Mouse (Mus musculus) retina, adult 2 months (tissue): Measurements from ENCODE around the gene Lactbl1.

Source experiments
- DNase-seq: peaks from one replicate; pipeline ENCODE4 v3.0.0-alpha.2; 2012; ENCODE audit warnings: low read depth, low spot score

Lactbl1 gene

DNA sequence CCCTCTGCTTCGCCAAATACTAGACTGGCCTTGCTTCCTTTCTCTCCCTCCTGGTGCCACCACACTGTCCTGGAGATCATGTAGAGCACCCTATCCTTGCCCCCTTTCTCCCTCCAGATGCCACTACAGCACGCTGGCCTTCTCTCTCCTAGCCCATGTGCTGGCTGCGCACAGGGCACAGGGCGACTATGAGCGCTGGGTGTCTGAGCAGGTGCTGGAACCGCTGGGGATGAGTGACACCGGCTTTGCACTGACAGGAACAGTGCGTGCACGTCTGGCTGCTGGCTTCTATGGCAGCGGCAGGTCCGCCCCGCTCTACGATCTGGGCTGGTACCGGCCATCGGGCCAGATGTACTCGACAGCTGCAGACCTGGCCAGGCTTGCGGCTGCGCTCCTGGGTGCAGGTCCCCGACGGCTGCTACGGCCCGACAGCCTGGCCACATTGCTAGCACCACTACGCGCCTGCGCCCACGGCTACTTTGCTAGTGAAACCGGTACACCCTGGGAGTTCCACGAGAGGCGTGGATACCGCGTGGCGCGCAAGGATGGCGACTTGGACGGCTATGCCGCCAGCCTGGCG lies 14.7 kb downstream of the Lactbl1 start:
- DNase-seq = no peak

GRCm38 (mm10) chr4:136637563-136638229 lies 15.3 kb downstream of the Lactbl1 start:
- no peak for DNase-seq

GRCm38 (mm10) chr4:136638230-136638750 lies 15.9 kb downstream of the Lactbl1 start:
- DNase-seq = no peak

GRCm38 (mm10) chr4:136638890-136639289 lies 16.5 kb downstream of the Lactbl1 start:
- DNase-seq = no peak

DNA sequence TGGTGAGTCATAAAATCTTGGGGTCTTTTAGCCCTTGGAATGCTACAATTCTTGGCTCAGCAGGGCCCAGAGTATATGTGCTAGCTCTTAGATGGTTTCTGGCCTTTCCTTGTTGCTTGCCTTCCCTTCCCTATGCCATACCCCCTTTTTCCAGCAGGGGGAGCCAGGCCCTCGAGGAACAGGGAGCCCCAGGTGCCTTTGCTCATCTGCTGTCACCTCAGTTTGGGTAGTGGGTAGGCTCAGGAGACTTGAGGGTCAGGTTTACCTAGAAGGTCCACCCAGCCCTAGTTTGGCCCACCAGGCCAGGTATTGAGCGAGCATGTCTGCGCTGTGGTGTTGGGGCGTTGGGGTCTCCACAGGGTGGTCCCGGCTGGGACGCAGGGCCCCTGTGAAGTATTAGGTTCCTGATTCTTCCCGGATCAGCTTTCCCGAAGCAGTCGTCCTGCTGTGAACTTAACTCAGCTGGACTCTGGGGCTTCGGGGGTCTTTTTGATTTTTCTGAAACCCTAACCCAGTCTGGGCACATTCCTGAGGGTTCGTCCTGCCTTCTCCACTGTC lies 26.6 kb downstream of the Lactbl1 start:
- DNase-seq = peak; percentile 57

DNA sequence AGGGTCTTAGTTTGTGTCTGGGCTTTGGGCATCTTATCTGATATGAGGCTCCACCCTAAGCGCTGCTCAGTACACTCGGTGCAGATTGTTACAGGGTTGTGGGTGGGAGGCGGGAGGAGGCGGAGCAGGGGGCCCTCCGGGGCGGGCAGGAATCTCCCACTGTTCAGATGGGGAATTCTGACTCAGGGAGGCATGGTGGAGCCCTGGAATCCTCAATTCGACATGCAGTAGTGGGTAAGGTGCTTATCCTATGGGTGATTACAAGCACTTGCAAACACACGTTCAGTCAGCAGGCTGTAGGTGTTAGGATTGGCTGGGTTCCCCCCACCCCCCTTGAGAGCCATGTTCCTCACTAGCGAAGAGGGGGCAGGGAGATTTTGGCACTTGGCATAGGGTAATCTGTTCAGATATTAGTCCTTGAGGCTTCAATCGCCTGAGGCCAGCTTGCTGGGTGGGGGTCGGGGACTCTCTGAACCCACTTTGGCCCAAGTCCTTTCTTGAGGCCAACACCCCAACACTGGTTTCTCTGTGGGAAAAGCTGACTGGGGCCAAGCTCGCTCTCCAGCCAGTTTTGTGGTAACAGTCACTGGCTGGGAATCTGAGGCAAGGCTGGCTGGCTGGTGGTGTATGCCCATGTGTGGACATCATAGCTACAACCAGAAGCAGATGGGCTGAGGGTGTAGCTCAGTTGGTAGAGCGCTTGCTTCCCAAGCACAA lies 27.2 kb downstream of the Lactbl1 start:
- no peak for DNase-seq

GRCm38 (mm10) chr4:136650261-136650660 lies 27.8 kb downstream of the Lactbl1 start:
- no peak for DNase-seq

DNA sequence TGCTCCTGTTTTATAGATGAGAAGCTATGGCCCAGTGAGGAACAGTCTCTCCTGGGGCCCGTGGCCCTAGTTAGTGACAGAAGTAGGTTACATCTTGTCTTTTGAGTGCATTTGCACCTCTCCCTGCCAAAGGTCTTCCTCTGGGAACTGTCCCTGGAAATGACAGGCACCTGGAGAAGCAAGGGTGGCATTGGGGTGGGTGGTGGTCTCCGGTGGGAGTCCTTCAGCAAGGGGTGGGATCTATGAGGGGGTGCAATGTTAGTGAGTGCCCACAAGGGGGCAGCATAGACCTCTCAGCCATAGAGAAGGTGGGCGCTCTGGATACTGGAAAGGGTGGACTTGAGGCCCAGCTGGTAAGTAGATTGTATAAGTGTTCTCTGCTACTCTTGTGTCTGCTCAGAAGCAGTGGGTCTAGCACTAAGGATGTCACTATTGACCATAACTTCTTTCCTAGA lies 29.0 kb downstream of the Lactbl1 start:
- no peak for DNase-seq

DNA sequence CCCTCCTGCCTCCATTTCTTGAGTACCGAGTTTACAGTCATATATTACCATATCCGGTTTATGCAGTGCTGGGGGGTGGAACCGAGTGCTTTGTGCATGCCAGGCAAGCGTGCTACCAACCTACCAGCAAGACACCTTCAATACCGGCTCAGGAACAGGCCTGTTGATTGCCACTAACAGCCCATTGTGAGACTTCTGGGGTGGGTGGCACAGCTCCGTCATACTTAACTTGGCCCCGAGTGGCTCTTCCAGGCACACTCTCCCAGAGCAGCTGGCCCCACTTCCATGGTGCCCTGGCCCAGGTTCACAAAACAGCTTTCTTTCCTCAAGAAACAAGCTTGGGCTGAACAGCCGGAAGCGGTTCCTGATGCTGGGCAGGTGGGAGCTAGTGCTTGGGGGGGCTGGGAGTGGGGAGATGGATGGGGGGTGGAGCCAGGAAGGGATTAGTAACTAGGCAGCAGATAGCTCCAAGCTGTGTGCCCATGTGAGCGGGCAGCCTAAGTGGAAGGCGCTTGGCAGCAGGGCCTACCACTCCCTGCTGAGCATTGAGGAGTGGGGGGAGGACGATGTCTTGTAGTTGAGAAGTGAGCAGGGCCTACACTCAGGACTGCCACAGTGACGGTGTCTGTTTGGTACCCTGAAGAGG lies 29.6 kb downstream of the Lactbl1 start:
- DNase-seq = no peak

GRCm38 (mm10) chr4:136652528-136652910 lies 30.1 kb downstream of the Lactbl1 start:
- no peak for DNase-seq

GRCm38 (mm10) chr4:136653019-136653418 lies 30.6 kb downstream of the Lactbl1 start:
- DNase-seq = no peak

DNA sequence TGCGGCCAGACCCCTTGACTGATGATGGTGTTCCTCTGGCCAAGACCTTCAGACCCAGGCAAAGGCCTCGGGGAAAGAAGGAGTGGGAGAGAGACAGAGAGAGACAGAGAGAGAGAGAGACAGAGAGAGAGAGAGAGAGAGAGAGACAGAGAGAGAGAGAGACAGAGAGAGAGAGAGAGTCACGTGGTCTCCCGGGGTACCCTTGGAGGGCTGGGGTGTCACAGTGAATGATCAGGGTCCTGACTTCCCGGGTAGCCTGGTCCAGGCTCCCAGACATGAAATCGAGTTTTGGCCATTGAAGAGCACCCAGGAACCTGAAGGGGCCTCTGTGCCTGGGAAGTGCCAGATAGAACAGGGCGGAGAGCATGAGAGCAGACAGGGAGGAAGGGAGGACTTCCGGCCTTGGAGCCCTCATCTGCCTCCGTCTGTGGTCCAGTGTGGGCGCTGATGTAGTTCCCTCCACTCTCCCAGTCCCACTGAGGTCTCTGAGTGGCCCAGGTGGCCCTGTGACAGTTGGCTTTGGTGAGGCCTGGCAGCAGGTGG lies 31.3 kb downstream of the Lactbl1 start:
- DNase-seq = no peak

GRCm38 (mm10) chr4:136657914-136658313 lies 35.5 kb downstream of the Lactbl1 start:
- no peak for DNase-seq

DNA sequence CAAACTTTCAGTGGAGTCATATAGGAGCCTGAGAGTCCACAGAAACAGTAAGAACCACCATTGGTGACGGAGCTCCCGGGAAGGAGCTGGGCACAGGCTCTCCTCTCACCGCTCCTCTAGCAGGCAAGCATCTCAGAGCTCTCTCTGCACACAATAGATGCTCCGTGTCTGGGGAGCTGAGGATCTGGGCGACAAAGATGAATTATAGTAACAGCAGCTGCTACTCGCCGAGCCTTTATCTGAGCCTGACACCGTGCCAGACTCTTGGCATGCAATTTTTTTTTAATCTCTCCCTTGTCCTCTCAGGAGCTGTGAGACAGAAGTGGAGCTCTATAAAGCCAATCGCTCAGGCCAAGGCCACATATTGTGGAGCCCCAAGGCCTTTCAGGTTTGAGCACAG lies 42.6 kb downstream of the Lactbl1 start:
- DNase-seq = no peak

- no peak for DNase-seq
Measured at GRCm38 (mm10) chr4:136666002-136666401, 43.6 kb downstream of the Lactbl1 start.

- DNase-seq = no peak
Measured at GRCm38 (mm10) chr4:136667757-136668156, 45.3 kb downstream of the Lactbl1 start.

- no peak for DNase-seq
Measured at GRCm38 (mm10) chr4:136672335-136673090, 50.1 kb downstream of the Lactbl1 start.

DNA sequence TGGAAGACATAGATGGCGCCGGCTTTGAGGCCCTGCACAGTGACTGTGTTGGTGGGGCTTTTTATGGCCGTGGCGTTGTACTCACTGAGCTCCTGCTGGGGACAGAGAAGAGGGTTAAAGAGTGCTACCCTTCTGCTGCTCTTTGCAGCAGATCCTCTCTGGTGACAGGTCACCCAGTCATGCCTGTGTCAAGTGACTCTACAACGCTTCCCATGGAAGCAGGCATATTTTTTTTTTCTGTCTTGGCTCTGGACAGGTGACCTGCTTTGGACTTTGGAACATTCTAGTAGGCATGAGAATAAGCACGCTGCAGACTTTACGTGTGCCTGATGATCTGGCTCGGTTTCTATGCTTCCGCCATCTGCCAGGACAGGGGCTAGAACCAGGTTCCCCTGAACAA lies 53.0 kb downstream of the Lactbl1 start:
- no peak for DNase-seq

- DNase-seq = peak; percentile 70
Measured at GRCm38 (mm10) chr4:136678480-136678879, 56.1 kb downstream of the Lactbl1 start.

- no peak for DNase-seq
Measured at GRCm38 (mm10) chr4:136679221-136679620, 56.8 kb downstream of the Lactbl1 start.

DNA sequence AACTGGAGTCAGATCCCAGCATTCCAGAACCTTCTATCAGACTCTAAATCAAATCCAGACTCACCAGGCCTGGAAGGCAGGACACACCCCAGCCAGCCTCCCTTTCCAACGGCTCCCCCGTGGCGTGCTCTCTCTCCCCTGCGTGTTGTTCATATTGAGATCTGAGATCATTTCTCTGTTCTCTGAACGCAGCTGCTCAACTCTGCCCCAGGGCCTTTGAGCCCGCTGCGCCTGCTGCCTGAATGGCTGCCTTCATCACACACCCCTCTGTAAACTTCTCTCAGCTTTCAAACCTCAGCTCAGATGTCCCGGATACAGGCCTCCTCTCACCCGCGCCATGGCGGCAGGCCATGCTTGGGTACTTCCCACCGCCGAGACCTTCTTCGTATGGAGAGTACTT lies 58.2 kb downstream of the Lactbl1 start:
- DNase-seq = no peak
